Mouse (Mus musculus) left cerebral cortex, adult 2 months (tissue): Measurements from ENCODE around the gene Lsm6. TPM values are rescaled to one million over a fixed set of nuclear protein-coding genes. Genes with fewer than 3 reads are reported as not detected.
"Not testable (repeated sequence)": the region's sequence is repeated elsewhere in the genome, so short reads cannot be mapped to it uniquely, and the experiment has no call there.

Experiments
- DNase-seq, 2 experiments: peaks; one replicate each; pipeline ENCODE4 v3.0.0; 2021 to 2022; ENCODE audit warnings: low spot score in 2 of 2, mixed read lengths in 1 of 2; ENCODE audit errors: extremely low spot score in 1 of 2
- H3K27ac ChIP-seq: fragments of 200-600 bp; 2 replicates; pipeline ENCODE4 v1.8.1; 2022
- H3K4me3 ChIP-seq: fragments of 200-600 bp; 2 replicates; pipeline ENCODE4 v1.8.1; 2022
- CTCF ChIP-seq: fragments of 200-600 bp; IDR thresholded peaks from 2 replicates; pipeline ENCODE4 v1.8.1; 2022; ENCODE audit warnings: antibody characterized with exemption, mild to moderate bottlenecking, moderate library complexity
- intact Hi-C: fragments of 180-260 bp; cut with DNase I; formaldehyde crosslinking; loops from one replicate; pipeline ENCODE4 v1.15.1; 2025
- total RNA-seq, 2 experiments: library from RNA; stranded (reverse); gene quantifications; 2 replicates each; pipeline ENCODE4 v1.2.3; 2021

The Lsm6 gene
- total RNA-seq, 2 experiments from 2014 or later, result 50.5 to 52.3 TPM

DNA sequence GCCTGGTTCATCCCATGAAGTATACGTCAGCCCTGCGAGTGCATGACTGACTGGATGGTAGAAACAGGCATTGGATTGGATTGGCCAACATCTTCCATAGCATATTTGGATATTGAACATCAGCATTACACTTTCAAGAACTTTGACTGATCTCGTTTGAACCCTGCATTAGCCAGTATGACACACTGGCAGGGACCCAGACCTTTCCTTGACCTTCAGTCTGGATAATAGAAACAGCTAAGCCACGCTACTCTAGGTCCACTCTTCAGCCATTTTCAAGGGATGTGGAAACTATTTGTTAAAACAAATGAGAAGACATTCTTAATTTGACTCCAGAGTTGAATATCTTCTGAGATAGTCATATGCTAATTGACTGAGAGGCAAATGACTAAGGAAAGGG, 3.6 kb upstream of the Lsm6 start:
- TF ChIP-seq CTCF, result no peak
- intact Hi-C loops, result loop anchor here (5.0 kb wide), 1 partner anchor 573 kb away; the partner anchor contains the start of gene Smad1
- Histone ChIP-seq H3K27ac (no peak overlapping the region), H3K4me3 (no peak overlapping the region)
- DNase-seq, result no peak

DNA sequence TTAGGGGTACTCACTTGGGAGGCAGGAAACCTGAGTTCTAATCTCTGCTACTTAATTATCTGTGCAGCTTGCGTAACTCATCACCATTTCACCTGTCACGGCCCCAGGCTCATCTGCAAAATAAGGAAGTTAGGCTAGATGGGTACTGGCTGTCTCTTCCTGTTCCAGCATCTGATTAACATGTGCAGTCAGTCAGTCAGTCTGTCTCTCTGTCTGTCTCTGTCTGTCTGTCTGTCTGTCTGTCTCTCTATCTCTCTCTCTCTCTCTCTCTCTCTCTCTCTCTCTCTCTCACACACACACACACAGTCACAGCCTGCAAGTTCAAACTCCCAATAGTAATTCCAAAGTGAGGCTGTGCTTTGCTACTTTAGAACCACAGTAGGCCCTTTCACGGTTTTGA, 967 bp downstream of the Lsm6 start:
- intact Hi-C loops, result loop anchor here (2.0 to 5.0 kb wide), 3 partner anchors 209 to 577 kb away; partner anchors contain the start of genes Mmaa, Smad1 and Zfp827
- not testable (repeated sequence) for H3K27ac ChIP-seq, DNase-seq
- peak overlapping the region; percentile 81 for H3K4me3 ChIP-seq

GRCm38 (mm10) chr8:78814743-78815142, 6.2 kb downstream of the Lsm6 start:
- Histone ChIP-seq H3K4me3 (no peak overlapping the region), H3K27ac (no peak overlapping the region)
- intact Hi-C loops, result no loop called here
- no peak for TF ChIP-seq CTCF
- no peak for DNase-seq

- Histone ChIP-seq H3K27ac (no peak overlapping the region), H3K4me3 (no peak overlapping the region)
- TF ChIP-seq CTCF, result no peak
- intact Hi-C loops, result no loop called here
- DNase-seq, result no peak
Measured at GRCm38 (mm10) chr8:78813021-78813420, 7.9 kb downstream of the Lsm6 start.

DNA sequence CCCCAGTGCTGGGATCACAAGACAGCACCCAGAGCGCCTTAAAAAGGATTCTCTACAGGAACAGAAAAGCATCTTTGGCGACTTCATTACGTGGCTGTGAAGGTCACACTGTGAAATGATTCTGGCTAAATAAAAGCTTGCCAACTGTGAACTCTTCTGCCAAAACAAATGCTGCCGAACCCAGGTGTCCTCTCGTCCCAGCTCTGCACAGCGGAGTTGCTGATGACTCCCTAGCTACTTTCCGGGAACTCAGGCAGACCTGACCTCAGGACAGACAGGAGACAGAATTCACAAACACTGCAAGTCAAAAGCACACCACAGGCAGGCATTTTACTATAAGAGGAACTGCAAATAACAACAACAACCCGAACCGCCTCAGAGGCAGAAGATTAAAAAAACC, 8.5 kb downstream of the Lsm6 start:
- intact Hi-C loops, result no loop called here
- no peak for TF ChIP-seq CTCF
- Histone ChIP-seq H3K27ac (no peak overlapping the region), H3K4me3 (no peak overlapping the region)
- no peak for DNase-seq

GRCm38 (mm10) chr8:78811748-78812147, 9.2 kb downstream of the Lsm6 start:
- intact Hi-C loops, result no loop called here
- Histone ChIP-seq H3K4me3 (no peak overlapping the region), H3K27ac (no peak overlapping the region)
- no peak for DNase-seq
- TF ChIP-seq CTCF, result no peak

DNA sequence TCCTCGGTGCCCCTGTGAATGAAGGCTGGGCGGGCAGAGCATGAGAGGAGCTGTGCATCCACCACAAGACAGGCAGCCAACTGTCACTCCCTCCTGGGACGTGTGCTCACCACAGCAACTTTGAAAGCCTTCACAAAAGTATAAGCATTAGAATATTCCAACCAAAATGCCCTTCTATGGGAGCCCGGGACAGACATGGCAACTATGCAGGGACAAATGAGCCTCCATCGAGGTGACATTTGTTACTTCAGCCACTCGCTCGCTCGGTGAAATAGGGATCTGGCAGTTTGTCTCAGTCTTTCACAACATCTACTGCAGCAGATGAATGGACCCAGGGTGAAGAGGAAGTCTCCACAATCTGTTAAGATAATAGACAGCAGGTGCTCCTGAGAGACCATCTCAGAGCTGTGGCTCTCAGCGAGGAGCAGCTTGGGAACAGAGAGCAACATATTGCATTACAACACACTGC, 10.7 kb downstream of the Lsm6 start:
- TF ChIP-seq CTCF, result no peak
- no peak for DNase-seq
- intact Hi-C loops, result no loop called here
- Histone ChIP-seq H3K27ac (no peak overlapping the region), H3K4me3 (no peak overlapping the region)

DNA sequence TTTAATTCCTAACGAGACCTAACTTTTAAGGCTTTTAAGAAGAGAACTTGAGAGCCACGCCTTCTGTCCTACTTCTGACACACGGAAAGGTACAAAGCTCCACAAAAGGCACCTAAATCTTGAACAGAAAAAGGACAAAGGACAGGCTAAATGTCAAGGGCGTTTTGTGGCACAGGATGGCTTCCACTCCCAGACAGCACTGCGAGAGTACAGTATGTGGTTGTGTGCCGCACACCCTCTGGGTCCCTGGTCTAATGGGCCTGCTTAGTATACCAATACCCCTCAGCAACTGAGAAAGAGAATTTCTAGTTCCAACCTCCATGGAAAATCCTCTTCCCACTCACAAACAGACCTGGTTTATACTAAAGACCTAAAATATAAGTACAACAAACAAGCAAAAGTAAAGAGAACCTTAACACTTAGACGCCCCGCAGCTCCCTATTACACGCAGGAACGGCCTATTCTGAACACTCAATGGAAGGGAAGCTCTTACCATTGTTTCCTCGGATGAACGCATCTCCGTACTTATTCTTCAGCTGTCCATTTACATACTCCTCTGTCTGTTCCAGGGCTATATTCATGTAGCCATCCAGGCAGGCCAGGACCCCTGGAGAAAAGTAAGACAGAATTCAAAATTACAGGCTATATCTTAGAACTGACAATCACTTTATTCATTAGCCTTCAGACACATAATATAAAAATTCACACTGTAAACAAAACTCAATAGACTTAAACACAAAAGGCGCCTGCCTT, 11.3 kb downstream of the Lsm6 start:
- no peak for DNase-seq
- no peak for TF ChIP-seq CTCF
- no peak overlapping the region for H3K4me3 ChIP-seq
- H3K27ac ChIP-seq, result no peak overlapping the region
- intact Hi-C loops, result no loop called here

DNA sequence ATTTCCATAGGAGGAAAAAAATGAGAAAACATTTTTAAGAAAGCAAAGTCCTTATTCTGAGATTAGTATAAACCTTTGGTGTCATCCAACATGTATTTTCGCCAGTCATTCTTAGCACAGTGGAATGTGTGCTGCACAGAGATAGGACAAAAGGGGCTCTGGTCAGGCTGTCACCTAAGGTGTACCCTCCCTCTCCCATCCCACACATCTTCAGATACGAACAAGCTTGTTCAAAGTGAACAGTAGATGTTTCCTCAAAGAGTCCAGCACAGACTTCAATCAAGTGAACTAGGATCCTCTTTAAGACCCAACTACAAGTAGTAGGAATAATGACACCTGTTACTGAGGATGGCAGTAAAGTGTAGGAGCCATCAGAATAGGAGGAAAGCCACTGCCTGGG, 12.1 kb downstream of the Lsm6 start:
- DNase-seq, result no peak
- Histone ChIP-seq H3K27ac (no peak overlapping the region), H3K4me3 (no peak overlapping the region)
- intact Hi-C loops, result no loop called here
- TF ChIP-seq CTCF, result no peak

DNA sequence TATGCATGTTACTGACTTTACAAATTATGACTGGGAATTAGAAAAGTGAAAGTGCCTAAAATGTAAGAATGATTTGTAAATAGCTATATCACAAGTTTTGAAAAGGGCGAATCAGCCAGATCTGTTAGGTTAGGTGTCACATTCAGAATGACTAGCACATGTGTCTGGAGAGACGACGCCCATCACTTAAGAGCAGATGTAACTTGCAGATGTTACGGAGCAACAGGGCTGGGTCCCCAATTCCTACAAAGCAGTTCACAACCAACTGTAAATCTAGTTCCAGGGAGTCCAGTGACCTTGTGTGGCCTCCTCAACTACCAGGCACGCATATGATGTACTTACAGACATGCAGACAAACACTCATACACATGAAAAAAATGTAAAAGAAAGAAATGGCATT, 12.5 kb downstream of the Lsm6 start:
- no peak for DNase-seq
- intact Hi-C loops, result no loop called here
- no peak overlapping the region for H3K4me3 ChIP-seq
- no peak overlapping the region for H3K27ac ChIP-seq
- TF ChIP-seq CTCF, result no peak

DNA sequence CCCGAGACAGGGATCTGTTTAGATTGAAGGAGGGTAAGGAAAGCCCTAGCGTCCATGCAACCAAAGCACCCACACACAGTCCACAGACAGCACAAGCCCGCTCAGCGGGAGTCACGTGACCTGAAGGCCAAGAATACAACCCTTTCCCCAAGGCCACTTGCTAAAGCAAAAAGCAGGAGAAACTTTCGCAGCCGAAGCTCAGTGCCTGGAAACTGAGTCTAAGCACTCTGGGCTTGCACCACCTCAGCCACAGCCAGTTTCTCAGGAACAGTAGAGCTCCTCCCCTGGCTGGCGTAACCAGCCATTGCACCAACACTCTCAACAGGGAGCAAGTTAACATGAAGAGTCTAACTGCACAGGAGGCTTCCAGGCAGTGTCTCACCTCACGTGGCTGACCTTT, 13.7 kb downstream of the Lsm6 start:
- Histone ChIP-seq H3K4me3 (no peak overlapping the region), H3K27ac (no peak overlapping the region)
- DNase-seq, result no peak
- intact Hi-C loops, result no loop called here
- TF ChIP-seq CTCF, result no peak

DNA sequence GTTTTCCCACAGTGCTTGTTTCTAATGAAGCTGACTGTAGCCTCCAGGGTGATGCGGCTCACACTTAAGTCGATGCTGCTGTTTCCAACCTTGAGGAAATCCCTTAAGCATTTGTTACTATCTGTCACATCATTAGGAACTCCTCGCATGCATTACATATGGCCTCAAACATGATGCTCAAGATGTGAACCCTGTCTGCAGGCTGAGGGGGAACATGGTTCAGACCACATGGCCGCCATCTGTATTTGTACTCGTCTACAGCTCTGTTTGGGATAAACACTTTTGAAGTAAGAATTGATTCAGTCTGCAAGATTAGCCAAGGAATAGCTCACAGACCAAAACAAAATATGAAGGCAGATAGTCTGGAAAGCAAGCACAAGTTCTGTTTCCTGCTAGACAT, 14.9 kb downstream of the Lsm6 start:
- no peak for TF ChIP-seq CTCF
- H3K27ac ChIP-seq, result no peak overlapping the region
- H3K4me3 ChIP-seq, result no peak overlapping the region
- intact Hi-C loops, result no loop called here
- no peak for DNase-seq

DNA sequence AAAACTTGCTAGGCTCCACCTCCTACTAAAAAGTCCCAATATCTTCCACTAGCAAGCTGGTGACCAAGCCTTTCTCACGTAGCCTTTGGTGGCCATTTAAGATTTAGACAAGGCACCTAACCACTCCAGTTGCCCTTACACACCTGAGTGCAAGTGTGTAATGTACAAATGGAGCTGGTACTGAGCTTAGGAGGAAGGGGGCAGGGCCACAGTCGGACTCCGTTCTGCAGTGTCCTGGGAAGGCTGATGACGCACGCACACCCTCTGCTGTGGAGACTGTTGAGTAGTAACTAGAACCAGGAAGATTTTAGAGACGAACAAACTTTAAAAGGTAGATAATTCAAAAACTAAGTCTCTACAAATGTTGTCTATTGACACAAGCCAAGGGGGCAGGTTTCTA, 19.7 kb downstream of the Lsm6 start:
- DNase-seq, result no peak
- H3K27ac ChIP-seq, result no peak overlapping the region
- H3K4me3 ChIP-seq, result no peak overlapping the region
- TF ChIP-seq CTCF, result no peak
- intact Hi-C loops, result no loop called here
